Mouse (Mus musculus) ES-Bruce4 (cell line): ENCODE data around the gene Atp23.

ENCODE experiments used
- CTCF ChIP-seq: IDR thresholded peaks from one replicate; pipeline ENCODE4 v1.8.1; 2011; ENCODE audit warnings: low read depth, low read length
- EP300 ChIP-seq: IDR thresholded peaks from 2 replicates; pipeline ENCODE4 v1.6.1; 2011; ENCODE audit warnings: low read depth, low read length; ENCODE audit not compliant: insufficient read depth

- TF ChIP-seq CTCF (peak; percentile 47), EP300 (no peak)
Measured at GRCm38 (mm10) chr10:126905086-126905485, 3.9 kb upstream of the Atp23 start.
